Mouse (Mus musculus) midbrain, embryonic 14.5 days (tissue): Measurements from ENCODE around the gene Slf1. TPM values are rescaled to one million over a fixed set of nuclear protein-coding genes. Genes with fewer than 3 reads are reported as not detected.
A peak's percentile ranks its signal among the peaks of the same experiment; 100 is the strongest.
"Not testable (repeated sequence)": the region's sequence is repeated elsewhere in the genome, so short reads cannot be mapped to it uniquely, and the experiment has no call there.

Experiments
- ATAC-seq: fragments of 200-750 bp; cut with Nextera tagmentation; 2 replicates; pipeline ENCODE4 v1.8.0; 2017; ENCODE audit warnings: moderate number of reproducible peaks, moderate library complexity; ENCODE audit not compliant: low FRiP score, low TSS enrichment
- DNase-seq: peaks from one replicate; pipeline ENCODE4 v3.0.0-alpha.2; 2015
- H3K27ac ChIP-seq: fragments of 300-500 bp; sonication (generic); replicated peaks from 2 replicates; pipeline ENCODE4 v1.5.1; 2014; ENCODE audit warnings: mild to moderate bottlenecking, low read depth, low read length, moderate library complexity
- H3K27me3 ChIP-seq: fragments of 300-500 bp; sonication (generic); 2 replicates; pipeline ENCODE4 v1.6.1; 2014; ENCODE audit warnings: low read length, control low read depth, mixed read lengths; ENCODE audit not compliant: control insufficient read depth, insufficient read depth
- H3K36me3 ChIP-seq: fragments of 300-500 bp; sonication (generic); 2 replicates; pipeline ENCODE4 v1.6.1; 2014; ENCODE audit warnings: low read length, control low read depth; ENCODE audit not compliant: control insufficient read depth, insufficient read depth
- H3K4me1 ChIP-seq: fragments of 300-500 bp; sonication (generic); 2 replicates; pipeline ENCODE4 v1.6.1; 2014; ENCODE audit warnings: mild to moderate bottlenecking, antibody characterized with exemption, low read length, control low read depth; ENCODE audit not compliant: control insufficient read depth, insufficient read depth
- H3K4me2 ChIP-seq: fragments of 300-500 bp; sonication (generic); 2 replicates; pipeline ENCODE4 v1.6.1; 2014; ENCODE audit warnings: mild to moderate bottlenecking, low read length, moderate library complexity
- H3K4me3 ChIP-seq: fragments of 300-500 bp; sonication (generic); replicated peaks from 2 replicates; pipeline ENCODE4 v1.5.1; 2014; ENCODE audit warnings: low read depth, low read length
- H3K9ac ChIP-seq: fragments of 300-500 bp; sonication (generic); replicated peaks from 2 replicates; pipeline ENCODE4 v1.6.1; 2014; ENCODE audit warnings: mild to moderate bottlenecking, low read length, moderate library complexity
- H3K9me3 ChIP-seq: fragments of 300-500 bp; sonication (generic); 2 replicates; pipeline ENCODE4 v1.6.1; 2016; ENCODE audit warnings: low read length, control low read depth, mixed read lengths; ENCODE audit not compliant: control insufficient read depth
- WGBS: fragments of 180-500 bp; shearing (Covaris S2); extraction: QIAGEN DNeasy Blood & Tissue Kit; methylation state at CpG from one replicate; pipeline ENCODE4 v1.1.7; 2014; 5-methylcytosine and 5-hydroxymethylcytosine counted together
- polyA plus RNA-seq: library from polyadenylated mRNA; unstranded; fragments of >200 nt; fragmentation: Nextera tagmentation; extraction: Ambion mirVana; gene quantifications from 2 replicates; pipeline ENCODE4 v1.2.1, GENCODE M21; 2014

Slf1 gene
- polyA plus RNA-seq, 1 experiment from 2014 or later, result 34.6 TPM

DNA sequence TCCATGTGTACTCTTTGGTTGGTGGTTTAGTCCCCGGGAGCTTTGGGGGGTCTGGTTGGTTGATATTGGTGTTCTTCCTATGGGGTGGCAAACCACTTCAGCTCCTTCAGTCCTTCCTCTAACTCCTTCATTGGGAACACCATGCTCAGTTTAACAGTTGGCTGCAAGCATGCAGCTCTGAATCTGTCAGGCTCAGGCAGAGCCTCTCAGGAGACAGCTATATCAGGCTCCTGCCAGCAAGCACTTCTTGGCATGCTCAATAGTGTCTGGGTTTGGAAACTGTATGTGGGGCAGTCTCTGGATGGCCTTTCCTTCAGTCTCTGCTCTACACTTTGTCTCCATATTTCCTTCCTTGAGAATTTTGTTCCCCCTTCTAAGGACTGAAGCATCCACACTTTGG, 42.4 kb downstream of the Slf1 start:
- not testable (repeated sequence) for ATAC-seq, DNase-seq, H3K4me1 ChIP-seq, H3K27ac ChIP-seq, H3K9me3 ChIP-seq, H3K4me2 ChIP-seq, H3K27me3 ChIP-seq, H3K4me3 ChIP-seq, H3K9ac ChIP-seq, H3K36me3 ChIP-seq
- 94% methylated on average over 1 of the region's 1 CpGs for WGBS

DNA sequence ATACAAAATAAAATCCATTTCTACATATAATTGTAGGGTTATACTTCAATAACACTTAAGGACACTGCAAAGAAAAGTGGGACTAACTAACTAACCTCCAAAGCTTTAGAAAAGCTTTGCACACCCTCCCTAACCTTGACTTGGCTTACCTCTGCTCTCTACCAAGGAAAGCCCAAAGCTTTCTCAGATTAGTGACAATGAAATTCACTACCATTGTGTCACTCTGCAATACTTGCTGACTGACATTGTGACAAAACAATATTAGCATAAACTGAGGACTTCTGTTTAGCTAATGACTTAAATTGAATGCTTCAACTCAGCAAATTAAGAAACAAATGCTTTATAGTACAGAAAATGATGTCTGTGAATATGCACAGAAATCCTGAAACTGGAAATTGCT, 63.2 kb downstream of the Slf1 start:
- Histone ChIP-seq H3K4me3 (no peak overlapping the region), H3K9ac (no peak overlapping the region), H3K36me3 (0 out of 2 replicates have a peak, but pooled peaks cover 3% of the 10 kb centered on the region), H3K27ac (no peak overlapping the region), H3K9me3 (peaks cover 5% of the 10 kb centered on the region; the same call in 1 of the 2 replicates), H3K4me1 (no peaks in the 10 kb centered on the region), H3K4me2 (no peak overlapping the region), H3K27me3 (no peaks in the 10 kb centered on the region)
- DNase-seq (no peak), ATAC-seq (no peak)

DNA sequence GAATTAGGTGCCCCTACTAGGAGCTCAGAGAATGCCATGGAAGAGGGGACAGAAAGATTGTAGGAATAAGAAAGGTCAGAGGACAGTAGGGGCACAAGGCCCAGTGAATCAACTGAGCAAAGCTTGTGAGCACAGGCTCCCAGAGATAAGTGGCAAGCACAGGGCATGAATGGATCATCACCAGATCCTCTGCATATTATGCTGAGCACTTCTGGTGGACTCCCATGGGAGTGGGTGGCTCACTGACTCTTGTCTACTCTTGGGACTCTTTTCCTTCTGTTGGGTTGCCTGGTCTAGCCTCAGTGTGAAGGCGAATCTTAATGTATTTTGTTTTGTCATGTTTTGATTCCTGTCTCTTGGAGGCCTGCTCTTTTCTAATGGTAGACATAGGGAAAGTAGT, 66.4 kb downstream of the Slf1 start:
- no peak overlapping the region for H3K27ac ChIP-seq

DNA sequence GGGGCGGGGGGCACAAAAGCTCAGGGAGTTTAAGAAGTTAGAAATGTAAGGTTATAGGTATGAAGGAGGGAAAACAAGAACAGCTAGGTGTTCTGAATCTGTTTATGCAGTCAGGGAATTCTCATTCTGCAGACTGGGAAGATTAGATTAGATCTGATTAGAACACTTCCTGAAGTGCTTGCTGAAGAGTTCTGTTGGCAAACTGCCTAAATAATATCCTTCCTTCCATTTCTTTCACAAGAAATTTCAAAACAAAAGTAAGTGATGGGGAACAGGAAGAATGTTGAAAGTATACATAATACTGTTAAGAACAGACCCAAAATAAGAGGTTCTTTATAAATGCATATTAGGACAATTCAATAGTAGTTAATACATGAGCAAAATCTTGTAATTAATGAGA, 72.1 kb downstream of the Slf1 start:
- ATAC-seq (no peak), DNase-seq (no peak)
- Histone ChIP-seq H3K4me1 (no peaks in the 10 kb centered on the region), H3K4me2 (no peak overlapping the region), H3K27ac (no peak overlapping the region), H3K27me3 (no peaks in the 10 kb centered on the region), H3K9me3 (no peaks in the 10 kb centered on the region), H3K36me3 (no peaks in the 10 kb centered on the region), H3K4me3 (no peak overlapping the region), H3K9ac (no peak overlapping the region)
- WGBS, result 98% methylated on average over 1 of the region's 1 CpGs

More for the DNA sequence above, 66.4 kb downstream of the Slf1 start:
- no peak overlapping the region for H3K4me2 ChIP-seq
- H3K4me3 ChIP-seq, result no peak overlapping the region
- H3K36me3 ChIP-seq, result 0 out of 2 replicates have a peak, but pooled peaks cover 3% of the 10 kb centered on the region
- ATAC-seq, result no peak; the same call in 1 of the 2 replicates
- H3K27me3 ChIP-seq, result no peaks in the 10 kb centered on the region
- no peaks in the 10 kb centered on the region for H3K4me1 ChIP-seq
- WGBS, result 100% methylated on average over 1 of the region's 1 CpGs
- no peak for DNase-seq
- H3K9ac ChIP-seq, result no peak overlapping the region
- no peaks in the 10 kb centered on the region for H3K9me3 ChIP-seq

DNA sequence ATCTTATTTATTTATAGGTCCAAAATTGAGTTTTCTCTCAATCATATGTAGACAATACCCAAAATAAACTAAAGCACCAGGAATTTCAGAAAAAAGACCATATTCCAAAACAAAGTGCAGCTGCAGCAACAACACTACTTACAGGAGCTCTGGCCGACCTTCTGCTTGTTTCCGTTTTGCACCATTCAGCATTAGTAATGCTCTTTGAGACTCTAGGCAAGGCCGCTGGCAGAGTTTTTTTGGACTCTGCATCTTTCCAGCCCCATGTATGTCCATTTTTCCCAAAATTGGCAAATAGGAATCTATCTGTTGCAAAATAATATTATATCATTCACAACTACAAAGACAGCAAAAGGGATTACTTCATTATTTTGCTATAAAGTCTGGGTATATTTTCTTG, 85.5 kb downstream of the Slf1 start:
- Histone ChIP-seq H3K4me1 (no peaks in the 10 kb centered on the region), H3K36me3 (no peaks in the 10 kb centered on the region), H3K9ac (no peak overlapping the region), H3K4me2 (no peak overlapping the region), H3K4me3 (no peak overlapping the region), H3K27ac (no peak overlapping the region), H3K27me3 (no peaks in the 10 kb centered on the region), H3K9me3 (no peaks in the 10 kb centered on the region)
- WGBS, result 83% methylated on average over 3 of the region's 3 CpGs
- ATAC-seq, result no peak
- DNase-seq, result no peak

DNA sequence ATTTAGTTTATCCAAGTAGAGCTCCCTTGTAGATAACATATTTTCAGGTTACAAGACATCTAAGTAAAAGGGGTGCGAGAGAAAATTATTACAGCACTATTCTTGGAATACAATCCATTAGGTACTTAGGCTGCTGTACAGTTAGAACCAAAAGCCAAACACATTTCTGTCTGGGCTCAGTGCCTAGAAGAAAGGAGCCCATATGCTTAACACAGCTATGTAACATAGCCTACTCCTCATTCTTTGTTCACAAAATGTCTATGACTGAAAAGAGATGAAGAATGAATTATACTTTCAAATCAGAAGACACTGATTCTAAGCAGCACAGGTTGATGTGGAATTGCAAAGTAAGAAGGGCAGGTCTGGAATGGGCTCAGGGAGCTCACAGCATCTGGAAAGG, 86.8 kb downstream of the Slf1 start:
- Histone ChIP-seq H3K4me3 (no peak overlapping the region), H3K27ac (no peak overlapping the region), H3K4me2 (no peak overlapping the region), H3K27me3 (no peaks in the 10 kb centered on the region), H3K36me3 (no peaks in the 10 kb centered on the region), H3K4me1 (no peaks in the 10 kb centered on the region), H3K9me3 (no peaks in the 10 kb centered on the region), H3K9ac (no peak overlapping the region)
- peak; percentile 23 for DNase-seq
- ATAC-seq, result no peak; the same call in 1 of the 2 replicates
- 93% methylated on average over 1 of the region's 1 CpGs for WGBS

DNA sequence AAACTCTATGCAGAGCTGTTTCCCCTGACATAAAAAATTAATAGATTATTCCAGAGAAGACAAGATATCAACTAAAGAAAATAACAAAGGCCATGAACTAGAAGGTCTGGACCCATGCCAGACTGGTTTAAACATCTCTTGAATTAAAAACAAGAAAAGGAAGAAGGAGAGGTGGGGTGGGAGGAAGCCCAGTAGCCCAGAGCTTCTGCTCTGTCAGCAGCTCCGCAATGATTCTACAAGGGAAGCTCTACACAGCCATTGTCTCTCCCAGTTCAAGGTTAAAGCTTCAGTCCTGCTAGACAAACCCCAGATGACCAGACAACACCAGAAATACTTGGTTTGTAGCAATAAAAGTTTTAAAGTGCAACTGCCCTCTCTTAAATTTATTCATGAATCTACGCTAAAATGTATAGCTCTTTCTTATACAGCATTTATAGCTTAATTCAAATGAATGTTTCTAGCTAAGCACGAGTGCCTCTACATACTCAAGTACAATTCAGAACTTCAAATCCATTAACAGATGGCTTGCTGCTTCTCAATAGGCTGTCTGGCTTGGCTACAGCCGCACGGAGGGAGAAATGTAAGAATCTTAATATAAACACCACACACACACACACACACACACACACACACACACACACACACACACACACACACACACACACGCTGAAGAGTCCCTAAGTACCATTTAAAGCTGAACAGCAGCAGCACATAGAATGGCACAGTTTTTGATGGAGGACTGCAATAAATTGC, 87.9 kb downstream of the Slf1 start:
- Histone ChIP-seq H3K27me3 (no peaks in the 10 kb centered on the region), H3K27ac (0 out of 2 replicates have a peak overlapping the region, but pooled peaks have one; percentile 4), H3K36me3 (no peaks in the 10 kb centered on the region), H3K4me1 (no peaks in the 10 kb centered on the region), H3K4me2 (no peak overlapping the region), H3K9ac (no peak overlapping the region), H3K9me3 (no peaks in the 10 kb centered on the region), H3K4me3 (no peak overlapping the region)
- 62% methylated on average over 6 of the region's 6 CpGs for WGBS
- peak; percentile 55 for DNase-seq
- ATAC-seq, result peak; percentile 60; the same call in 1 of the 2 replicates

DNA sequence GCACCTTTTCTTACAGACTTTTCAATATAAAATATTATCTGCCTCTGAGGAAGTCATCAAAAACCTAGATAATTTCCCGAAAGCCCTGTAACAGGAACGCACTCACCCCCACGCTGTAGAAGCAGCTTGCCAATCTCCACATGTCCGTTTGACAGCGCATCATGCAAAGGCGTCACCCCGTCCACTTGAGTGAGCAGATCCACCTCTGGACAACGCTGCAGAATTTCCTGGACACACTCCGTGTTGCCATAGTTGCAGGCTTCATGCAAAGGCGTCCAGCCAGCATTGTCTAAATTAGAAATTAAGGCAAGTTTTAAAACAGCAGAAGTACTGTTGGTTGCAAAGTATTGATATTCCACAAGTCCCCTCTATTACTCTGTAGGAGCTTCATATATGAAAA, 88.9 kb downstream of the Slf1 start:
- peak; percentile 53 for DNase-seq
- no peak for ATAC-seq
- Histone ChIP-seq H3K9ac (no peak overlapping the region), H3K4me3 (peak overlapping the region; percentile 13; the same call in 1 of the 2 replicates), H3K27me3 (no peaks in the 10 kb centered on the region), H3K4me1 (no peaks in the 10 kb centered on the region), H3K9me3 (no peaks in the 10 kb centered on the region), H3K36me3 (no peaks in the 10 kb centered on the region), H3K27ac (no peak overlapping the region), H3K4me2 (peak overlapping the region; percentile 25)
- WGBS, result 65% methylated on average over 10 of the region's 10 CpGs

DNA sequence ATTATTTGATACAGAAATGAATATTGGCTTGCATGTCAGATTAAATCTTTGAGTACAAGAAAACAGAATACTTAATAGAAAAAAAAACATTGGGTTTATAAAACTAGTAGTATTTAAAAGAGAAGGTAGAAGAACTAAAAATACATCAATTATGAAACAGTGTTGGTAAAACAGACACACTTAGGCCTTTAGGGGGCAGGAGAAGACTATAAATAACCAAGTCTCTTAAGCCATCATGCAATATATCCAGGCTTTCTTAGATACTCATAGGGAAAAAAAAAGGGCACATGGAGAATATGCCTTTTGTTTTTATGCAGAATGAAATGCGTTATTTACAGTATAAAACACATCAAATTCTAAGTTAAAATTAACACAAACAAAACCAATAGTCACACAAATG, 89.9 kb downstream of the Slf1 start:
- no peak overlapping the region for H3K27ac ChIP-seq
- H3K4me1 ChIP-seq, result no peaks in the 10 kb centered on the region
- H3K4me2 ChIP-seq, result no peak overlapping the region
- H3K36me3 ChIP-seq, result no peaks in the 10 kb centered on the region
- H3K27me3 ChIP-seq, result no peaks in the 10 kb centered on the region
- DNase-seq (peak; percentile 83), ATAC-seq (peak; percentile 51; the same call in 1 of the 2 replicates)
- no peak overlapping the region for H3K4me3 ChIP-seq
- 77% methylated on average over 1 of the region's 1 CpGs for WGBS
- no peak overlapping the region for H3K9ac ChIP-seq
- H3K9me3 ChIP-seq, result no peaks in the 10 kb centered on the region
